Mouse (Mus musculus): ENCODE measurements at regions not wholly inside any gene's neighbourhood (a gene's known extent, or its start where the extent isn't known, plus 50 kb on each side); places are given as distances from the start of the nearest gene placed in this dataset.

DNA sequence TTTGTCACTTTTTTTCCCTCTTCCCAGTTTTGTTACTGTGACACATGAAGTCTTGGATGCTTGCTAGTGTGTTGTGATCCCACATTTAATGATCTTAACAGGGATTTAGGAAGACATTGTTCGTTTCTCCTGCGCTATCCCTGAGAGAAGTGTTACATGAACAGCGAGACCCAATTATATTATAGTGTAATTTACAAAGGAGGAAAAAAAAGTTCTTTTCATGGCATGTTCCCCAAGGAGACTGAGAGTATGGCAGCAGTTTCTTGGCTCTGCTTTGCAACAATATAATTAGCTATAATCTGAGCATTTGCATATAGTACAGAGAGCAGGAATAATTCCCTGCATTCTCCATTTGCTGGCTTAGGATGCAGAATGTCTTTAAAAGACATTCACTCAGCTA is 168.6 kb downstream of the Insc start:
- in situ Hi-C loops (cut with MboI; ENCODE audit: low sequenced_read_pairs), result loop anchor here (25.0 kb wide), 1 partner anchor 1125 kb away; the partner anchor contains the start of genes 1110004F10Rik and Sox6

DNA sequence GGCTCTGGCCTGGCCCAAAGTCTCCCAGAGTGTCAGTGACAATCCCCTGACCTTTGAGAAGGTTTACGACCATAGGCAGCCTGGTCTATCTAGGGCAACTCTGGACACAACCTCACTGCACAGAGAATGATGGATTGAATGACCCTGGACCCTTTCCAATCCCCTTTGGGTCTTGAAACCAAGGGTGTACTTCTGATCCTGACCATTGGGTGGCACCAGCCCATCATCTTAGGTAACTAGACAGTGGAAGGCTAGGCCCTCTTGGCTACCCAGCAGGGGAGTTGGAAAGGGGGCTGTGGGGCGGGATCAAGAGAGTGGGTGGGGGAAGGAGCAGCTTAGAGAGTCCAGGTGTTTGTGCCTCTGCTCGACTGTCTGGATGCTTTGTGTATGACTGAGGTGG is 178.7 kb downstream of the Insc start:
- in situ Hi-C loops (cut with MboI; ENCODE audit: low sequenced_read_pairs), result loop anchor here (25.0 kb wide), 1 partner anchor 1115 kb away; the partner anchor contains the start of genes 1110004F10Rik and Sox6

DNA sequence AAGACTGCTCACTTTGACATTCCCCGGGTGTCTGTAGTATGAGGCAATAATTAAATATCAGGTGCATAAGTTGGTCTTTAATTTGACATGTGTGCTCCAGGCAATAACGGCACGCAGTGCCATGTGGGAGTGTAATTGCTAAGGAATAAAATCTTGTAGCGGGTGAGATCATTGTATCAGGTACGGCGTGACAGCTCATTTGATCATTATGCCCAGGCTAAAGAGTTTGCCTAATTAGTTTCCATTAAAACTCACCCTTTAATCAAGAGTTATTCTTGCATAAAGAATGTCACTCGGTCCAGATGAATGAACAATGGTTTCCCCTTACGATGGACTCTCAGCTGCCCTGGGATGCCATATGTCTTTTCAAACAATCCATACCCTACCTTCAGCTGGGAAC is 190.4 kb downstream of the Insc start:
- in situ Hi-C loops (cut with MboI; ENCODE audit: low sequenced_read_pairs), result no loop called here

DNA sequence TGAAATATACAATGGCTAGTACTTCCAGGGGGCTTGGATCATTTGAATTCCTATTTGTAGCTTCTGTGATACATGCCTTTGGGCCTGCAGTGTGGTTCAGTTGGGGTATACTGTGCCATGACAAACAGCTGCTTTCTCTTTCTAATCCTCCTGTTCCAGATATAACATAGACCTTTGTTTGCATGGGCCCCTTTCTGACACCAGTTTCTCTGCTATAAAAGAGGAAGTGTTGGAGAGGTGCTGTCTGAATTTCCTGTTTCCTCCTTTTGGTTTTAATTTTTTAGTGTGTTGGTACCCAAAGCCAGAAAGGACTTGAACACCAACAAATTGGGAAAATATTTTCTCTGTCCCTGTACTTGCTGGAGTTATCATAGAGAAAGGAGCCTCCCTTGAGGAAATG is 207.3 kb downstream of the Insc start:
- in situ Hi-C loops (cut with MboI; ENCODE audit: low sequenced_read_pairs), result no loop called here

DNA sequence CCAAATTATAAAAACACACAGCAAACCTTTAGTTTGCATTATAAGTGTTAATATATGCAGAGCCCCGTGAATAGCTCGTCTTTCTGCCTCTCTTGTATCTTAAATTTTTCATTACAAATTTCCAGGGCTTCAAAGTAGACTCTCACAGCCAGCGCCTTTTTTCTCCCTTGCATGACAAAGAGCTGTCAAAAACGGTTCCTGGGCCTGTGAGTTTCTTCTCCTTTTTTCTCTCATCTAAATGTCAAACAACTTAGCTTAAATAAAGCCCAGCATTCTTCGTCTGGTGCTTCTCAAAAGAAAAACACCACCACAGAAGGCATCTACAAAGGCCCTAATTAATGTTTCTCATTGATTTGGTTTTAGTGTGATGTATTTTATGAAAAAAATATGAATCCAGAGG is 219.7 kb downstream of the Insc start:
- in situ Hi-C loops (cut with MboI; ENCODE audit: low sequenced_read_pairs), result no loop called here

DNA sequence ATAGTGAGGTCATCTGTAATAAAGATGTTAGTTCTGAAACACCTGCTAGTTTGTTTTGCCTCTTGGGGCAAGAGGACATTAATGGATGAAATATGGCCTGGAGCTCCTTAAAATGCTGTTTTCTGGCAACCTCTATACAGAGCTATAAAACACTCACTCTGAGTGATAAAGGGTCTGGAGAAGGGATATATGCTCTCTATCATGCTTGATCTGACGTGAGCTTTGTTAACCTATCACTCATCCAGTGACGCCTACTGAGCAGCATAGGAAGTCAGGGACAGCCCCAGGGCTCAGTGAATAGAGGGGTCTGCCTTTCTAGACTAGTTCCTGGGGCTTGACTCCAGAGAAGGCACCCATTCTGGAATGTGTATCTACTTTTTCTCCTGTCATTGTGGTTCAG is 222.4 kb downstream of the Insc start:
- in situ Hi-C loops (cut with MboI; ENCODE audit: low sequenced_read_pairs), result no loop called here

DNA sequence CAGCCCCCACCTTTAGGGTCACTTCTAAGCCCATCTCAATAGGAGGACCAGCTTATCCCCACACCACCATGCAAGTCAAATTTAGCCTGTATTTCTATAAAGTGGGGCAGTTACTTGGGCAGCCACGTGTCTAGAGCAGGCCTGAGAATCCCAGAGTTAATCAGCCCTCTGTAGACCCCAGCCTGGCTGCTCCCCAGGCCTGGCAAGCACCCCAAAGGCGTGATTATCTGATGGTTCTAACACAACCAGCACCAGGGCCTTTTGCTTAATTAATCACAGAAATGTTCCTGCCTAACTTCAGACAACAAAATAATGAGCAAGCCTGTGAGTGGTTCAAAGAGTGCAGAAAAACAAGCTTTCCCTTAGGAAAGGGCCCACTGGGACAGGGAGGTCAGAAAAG is 243.0 kb downstream of the Insc start:
- in situ Hi-C loops (cut with MboI; ENCODE audit: low sequenced_read_pairs), result no loop called here

DNA sequence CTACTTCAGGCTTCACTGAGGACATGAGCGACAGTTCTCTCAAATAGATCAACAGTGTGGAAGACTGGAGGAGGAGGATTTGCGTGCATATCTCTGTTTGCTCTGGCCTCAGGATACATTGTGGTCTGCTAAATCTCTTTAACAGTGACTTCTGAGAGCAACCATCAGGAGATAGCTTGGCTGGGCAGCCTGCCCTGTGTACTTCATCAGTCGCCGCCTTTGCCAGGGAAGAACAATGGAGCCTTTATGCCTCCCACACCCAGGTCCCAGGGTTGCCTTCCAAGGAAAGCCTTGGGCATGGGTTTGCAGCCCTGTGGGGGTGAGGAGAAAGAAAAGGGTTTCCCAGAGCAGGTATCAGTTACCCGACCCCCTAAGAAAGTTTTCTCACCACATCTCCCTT is 247.8 kb downstream of the Insc start:
- in situ Hi-C loops (cut with MboI; ENCODE audit: low sequenced_read_pairs), result no loop called here

DNA sequence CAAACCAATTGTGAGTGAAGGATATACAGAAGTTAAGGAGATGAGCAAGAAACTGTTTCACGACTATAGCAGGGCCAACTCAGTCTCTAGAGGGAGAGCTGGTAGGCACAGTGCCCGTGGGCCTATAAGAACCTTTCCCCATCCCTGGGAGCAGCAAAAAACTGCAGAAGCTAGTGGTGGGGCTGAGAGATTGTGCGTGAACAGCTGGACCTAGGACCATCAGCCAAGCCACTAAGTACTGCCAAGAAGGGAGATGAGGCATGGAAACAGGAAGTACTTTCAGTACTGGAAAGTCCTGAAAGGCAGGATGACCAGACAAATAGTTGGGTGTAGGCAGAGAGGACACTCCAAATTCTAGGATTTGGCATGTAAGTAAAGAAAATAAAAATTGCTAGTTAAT is 248.9 kb downstream of the Insc start:
- in situ Hi-C loops (cut with MboI; ENCODE audit: low sequenced_read_pairs), result no loop called here

DNA sequence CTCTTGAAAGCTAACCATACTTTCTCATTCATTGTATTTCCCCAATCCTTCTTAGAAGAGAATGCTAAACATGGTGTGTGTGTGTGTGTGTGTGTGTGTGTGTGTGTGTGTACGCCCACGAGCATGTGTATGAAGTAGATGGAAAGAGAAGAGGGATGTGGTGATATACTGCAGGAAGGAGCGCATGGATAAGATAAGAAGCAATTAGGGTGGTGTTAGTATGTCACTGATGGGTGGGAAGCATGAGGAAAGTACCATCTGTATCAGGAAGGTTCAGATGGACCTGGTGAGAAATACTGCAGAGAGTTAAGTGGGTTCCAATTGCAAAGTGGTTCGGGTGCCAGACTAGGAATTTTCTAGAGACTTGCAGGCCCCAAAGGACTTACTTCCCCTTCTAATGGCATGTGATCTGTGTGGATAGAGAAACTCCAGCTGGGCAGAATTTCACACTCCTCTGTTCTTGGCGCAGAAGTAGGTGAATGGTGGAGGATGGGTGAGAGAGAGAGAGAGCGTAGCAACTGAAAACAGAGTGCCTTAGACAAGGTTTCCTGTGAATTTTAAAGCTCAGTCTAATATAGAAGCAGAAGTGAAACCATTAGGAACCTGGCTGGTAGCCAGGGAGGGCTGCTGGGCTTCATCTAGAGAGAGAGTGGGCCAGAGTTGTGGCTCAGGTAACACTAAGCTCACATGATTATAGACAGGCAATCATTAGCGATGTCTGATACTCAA is 257.5 kb downstream of the Insc start:
- in situ Hi-C loops (cut with MboI; ENCODE audit: low sequenced_read_pairs), result no loop called here

DNA sequence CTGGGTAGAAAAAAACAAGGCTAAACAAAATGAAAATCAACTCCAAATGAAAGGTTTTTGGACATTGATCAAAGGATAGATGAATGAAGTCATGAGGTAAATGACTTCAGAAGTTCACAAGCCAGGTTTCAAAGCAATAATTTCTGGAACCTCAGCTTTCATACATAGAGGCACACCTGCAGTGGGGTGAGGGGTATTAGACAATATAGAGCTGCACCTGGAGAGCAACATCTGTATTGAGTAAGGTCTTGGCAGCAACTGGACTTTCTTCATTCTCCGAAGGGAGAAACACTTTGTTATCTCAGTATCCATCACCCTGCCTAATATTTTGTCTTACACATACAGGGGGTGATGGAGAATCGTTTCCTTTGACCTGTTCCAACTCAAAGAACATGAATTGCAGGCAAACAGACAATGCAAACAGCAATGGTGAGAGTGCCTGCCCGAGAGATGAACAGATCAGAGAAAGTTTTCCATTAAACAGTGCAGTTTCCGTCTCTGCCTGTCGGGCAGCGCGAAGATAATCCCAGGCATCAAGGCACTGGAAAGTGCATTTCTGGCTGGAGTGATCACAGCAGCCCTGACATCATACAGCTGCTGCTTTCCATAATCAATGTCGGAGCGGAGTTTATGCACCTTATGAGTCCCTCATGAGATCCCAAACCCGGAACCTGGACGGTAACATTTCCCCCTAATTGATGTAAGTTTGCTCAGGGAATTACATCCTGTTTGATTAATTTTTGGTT is 270.9 kb downstream of the Insc start:
- in situ Hi-C loops (cut with MboI; ENCODE audit: low sequenced_read_pairs), result no loop called here

DNA sequence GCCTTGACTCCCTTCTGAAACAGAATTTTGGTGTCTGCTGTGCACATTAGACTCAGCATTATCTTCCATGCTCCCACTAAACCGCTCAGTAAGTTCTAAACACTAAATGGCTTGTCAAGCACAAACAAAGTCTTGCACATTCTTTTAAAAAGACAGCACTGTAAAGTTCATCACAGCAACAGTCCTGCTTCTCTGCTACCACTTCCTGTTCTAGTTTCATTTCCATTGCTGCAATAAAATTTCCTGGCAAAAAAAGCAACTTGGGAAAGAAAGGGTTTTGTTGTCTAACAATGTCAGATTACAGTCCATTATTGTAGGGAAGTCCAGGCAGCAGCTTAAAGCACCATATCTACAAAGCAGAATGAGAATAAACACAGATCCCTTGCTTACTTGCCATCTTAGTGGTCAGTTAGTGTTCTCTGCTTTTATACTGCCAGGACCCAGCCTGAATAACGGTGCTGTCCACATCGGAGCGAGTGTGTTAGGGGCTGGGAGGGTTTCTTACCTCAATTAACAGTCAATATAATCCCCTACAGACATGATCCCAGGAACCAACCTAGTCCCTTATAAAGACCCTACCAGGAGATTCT is 276.0 kb downstream of the Insc start:
- in situ Hi-C loops (cut with MboI; ENCODE audit: low sequenced_read_pairs), result no loop called here

DNA sequence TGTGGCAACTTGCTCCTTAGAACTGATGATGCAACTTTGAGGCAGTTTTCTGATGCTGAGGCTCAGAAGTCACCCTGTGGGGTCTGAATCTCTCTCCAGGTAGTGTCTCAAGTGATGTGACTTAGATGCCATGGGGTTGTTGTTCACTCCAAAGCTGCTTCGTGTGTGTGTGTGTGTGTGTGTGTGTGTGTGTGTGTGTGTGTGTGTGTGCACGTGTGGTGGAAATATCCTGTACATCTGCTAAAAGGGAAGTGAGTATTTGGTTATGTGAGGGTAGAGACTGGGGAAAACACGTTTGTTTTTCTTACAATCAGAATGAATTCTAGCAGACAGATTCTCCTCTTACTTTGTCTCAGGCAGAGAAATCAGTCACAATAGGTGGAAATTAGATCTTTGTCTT is 276.5 kb downstream of the Insc start:
- in situ Hi-C loops (cut with MboI; ENCODE audit: low sequenced_read_pairs), result no loop called here

DNA sequence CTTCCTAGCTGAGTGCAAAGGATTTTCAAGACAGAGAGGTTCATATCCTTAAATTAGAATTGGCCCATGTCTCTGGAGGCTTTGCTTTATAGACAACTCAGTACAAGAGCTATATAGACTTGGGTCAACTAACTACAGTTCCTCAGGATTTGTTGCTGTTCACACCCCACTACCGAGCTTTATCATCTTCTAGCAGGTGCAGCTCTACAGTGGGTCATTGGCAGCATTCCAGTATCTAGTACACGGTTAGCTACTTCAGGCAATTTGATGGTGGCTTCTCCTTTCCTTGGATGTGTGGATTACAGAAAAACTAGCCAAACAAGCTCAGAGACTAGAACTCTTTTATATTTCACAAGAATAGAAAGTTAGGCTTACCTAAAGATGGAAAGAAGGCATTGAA is 282.3 kb downstream of the Insc start:
- in situ Hi-C loops (cut with MboI; ENCODE audit: low sequenced_read_pairs), result no loop called here

DNA sequence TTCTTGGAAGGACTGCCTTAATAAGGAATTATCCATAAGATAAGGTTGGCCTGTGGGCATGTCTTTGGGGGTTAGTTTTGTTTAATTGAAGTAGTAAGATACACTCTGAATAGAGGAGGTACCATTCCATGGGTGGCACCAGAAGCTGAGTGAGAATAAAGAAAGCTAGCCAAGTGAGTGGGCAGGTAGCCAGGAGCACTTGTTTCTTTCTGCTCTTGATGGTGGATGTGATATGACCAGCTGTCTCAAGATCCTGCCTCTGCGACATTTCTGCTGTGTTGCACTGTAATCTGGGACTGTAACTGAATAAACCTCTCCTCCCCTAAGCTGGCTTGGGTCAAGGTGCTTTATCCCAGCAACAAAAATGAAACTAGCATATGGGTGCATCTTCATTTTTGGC is 284.2 kb downstream of the Insc start:
- in situ Hi-C loops (cut with MboI; ENCODE audit: low sequenced_read_pairs), result no loop called here

DNA sequence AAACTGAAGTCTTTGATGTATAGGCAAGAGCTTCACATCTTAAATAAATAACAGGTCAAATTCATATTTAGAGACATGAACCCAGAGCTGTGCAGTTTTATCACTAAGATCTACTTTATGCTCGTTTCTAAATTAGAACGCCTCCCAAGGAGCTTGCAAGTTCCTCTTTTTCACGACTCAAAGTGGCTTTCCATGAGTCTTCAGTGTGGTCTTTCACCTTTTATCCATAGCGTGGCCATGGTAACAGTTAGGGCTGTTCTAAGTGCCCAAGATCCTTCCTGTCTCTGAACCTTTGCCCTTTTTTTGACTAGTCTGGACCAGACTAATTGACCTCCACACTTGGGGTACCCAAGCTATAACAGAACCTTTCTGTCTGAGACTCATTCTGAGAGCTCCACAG is 290.5 kb downstream of the Insc start:
- in situ Hi-C loops (cut with MboI; ENCODE audit: low sequenced_read_pairs), result no loop called here

DNA sequence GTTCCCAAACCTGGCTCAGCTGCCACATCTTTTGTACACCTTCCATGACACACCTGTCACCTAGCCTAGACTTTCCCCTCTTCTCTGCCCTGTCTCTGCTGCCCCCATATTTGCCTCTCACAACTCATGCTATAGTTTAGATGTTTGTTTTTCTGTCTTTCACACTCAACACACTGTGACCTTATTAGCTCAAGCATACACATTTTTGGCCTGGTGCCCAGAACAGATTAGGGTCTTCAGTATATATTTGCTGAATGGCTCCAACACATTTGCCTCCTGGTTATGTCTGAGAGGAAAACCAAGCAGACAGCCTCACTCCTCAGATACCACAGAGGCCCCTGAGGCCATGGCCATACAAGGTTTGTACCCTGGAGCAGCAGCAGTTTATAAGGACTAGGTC is 312.0 kb downstream of the Insc start:
- in situ Hi-C loops (cut with MboI; ENCODE audit: low sequenced_read_pairs), result no loop called here

DNA sequence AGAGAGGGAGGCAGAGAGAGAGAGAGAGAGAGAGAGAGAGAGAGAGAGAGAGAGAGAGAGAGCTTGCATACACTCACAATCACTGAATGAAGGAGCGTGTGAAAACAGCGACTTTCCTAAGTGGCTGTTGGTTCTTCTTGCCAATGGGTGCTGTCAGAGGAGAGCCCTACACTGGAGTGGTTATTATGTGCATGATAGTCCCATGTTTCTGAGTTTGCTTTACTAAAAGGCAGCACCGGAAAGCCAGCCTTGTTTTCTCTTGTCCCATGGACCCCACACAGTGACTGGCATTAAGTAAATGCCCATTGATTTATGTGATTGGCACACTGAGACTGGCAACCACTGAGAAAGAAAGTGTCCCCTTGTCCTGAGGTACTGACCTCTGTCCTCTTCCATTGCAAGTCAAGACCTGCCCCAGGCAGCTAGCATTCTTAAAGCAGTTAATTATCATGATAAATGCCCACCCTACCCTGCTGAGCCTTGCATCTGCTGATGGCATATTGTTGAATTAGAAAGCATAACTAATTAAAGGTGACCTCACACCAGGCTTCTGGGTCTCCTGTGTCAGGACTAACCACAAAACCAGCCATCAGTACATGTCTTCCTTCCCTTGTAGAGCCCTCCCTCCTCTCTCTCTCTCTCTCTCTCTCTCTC is 313.6 kb downstream of the Insc start:
- in situ Hi-C loops (cut with MboI; ENCODE audit: low sequenced_read_pairs), result no loop called here

DNA sequence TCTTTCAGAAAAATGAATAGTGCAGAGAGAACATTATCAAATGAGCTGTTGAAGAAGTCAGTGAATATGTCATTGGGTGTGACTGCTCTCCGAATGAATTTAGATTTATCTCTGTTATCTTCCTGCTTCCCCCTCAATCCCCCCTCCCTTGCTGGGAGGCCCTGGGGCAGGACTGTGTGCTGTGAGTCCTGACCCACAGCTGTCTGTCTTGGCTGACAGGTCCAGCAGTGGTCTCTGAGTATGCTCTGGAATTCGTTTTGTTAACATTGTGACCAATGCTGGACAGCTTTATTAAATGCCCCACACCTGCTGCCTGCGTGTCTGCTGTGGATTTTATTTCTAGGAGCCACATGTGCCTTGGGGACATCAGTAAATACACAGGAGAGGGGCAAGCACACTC is 314.2 kb downstream of the Insc start:
- in situ Hi-C loops (cut with MboI; ENCODE audit: low sequenced_read_pairs), result no loop called here

DNA sequence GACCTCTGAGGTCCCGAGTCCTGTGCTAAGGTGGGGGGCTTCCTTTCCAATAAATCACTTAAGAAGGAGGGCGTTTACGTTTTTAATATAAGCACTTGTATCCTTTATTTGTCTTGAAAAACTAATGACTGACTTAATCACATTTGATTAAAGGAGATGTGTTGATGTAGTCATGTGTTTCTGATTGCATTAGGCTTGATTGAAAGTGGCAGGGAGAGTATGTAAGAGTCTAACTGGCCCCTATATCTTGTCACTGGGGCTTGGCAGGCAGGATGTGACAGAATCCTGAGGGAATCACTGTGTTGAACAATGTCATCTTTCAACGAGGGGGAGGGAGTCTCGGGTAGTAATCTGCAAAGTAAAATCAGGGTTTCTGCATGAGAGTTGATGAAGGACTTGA is 316.7 kb downstream of the Insc start:
- in situ Hi-C loops (cut with MboI; ENCODE audit: low sequenced_read_pairs), result no loop called here

DNA sequence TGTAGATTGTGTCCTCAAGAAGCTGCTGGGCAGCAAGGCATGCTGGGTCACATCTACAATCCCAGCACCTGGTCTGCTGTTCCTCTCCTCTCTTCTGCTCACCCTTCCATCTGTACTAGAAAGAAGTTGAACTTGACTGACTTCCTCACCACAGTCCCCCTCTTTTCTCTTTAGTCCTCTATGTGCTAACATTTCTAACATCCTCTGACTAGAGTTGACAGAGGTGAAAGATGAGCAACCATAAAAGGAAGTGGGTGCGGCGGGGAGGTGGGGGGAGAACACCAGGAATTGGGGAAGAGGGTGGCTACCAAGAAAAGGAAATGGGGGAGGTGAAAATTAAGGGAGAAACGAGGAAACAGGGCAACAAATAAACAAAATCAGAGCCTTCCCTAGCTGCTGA is 319.3 kb downstream of the Insc start:
- in situ Hi-C loops (cut with MboI; ENCODE audit: low sequenced_read_pairs), result no loop called here

DNA sequence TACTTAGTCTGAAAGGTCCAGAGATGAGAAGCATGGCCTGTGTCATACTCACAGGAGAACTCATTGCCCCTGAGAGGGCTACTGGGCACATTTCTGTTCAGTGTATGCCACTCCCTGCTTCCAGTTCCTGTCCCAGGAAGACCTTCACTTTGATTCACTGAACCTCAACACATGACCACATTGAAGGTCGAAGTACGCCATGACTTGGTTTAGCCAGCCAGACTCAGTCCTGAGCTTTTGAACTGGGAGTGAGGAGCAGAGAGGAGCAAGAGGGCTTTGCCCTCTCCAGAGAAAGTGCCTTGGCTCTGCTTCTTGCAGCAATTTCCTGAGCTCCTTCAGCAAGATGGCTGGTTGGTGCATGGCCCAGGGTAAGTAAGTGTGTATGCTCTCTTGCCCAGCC is 324.1 kb downstream of the Insc start:
- in situ Hi-C loops (cut with MboI; ENCODE audit: low sequenced_read_pairs), result no loop called here

Data from CH12F3 (cell line).